Mouse (Mus musculus) liver, embryonic 12.5 days (tissue): Measurements from ENCODE around the gene Tnfaip3. TPM values are rescaled to one million over a fixed set of nuclear protein-coding genes. Genes with fewer than 3 reads are reported as not detected.

Experiments used
- ATAC-seq: fragments of 200-750 bp; cut with Nextera tagmentation; 2 replicates; pipeline ENCODE4 v1.8.0; 2017; ENCODE audit warnings: moderate number of reproducible peaks, mild to moderate bottlenecking, moderate library complexity
- H3K27ac ChIP-seq: fragments of 300-500 bp; sonication (generic); 2 replicates; pipeline ENCODE4 v1.5.1; 2016; ENCODE audit warnings: mild to moderate bottlenecking
- H3K27me3 ChIP-seq: fragments of 300-500 bp; sonication (generic); replicated peaks from 2 replicates; pipeline ENCODE4 v1.6.1; 2016; ENCODE audit warnings: mild to moderate bottlenecking, moderate library complexity
- H3K36me3 ChIP-seq: fragments of 300-500 bp; sonication (generic); 2 replicates; pipeline ENCODE4 v1.6.1; 2016; ENCODE audit warnings: mild to moderate bottlenecking, moderate library complexity
- H3K4me1 ChIP-seq: fragments of 300-500 bp; sonication (generic); 2 replicates; pipeline ENCODE4 v1.6.1; 2016
- H3K4me2 ChIP-seq: fragments of 300-500 bp; sonication (generic); 2 replicates; pipeline ENCODE4 v1.6.1; 2016; ENCODE audit warnings: mild to moderate bottlenecking, moderate library complexity
- H3K4me3 ChIP-seq: fragments of 300-500 bp; sonication (generic); 2 replicates; pipeline ENCODE4 v1.5.1; 2016; ENCODE audit warnings: mild to moderate bottlenecking, moderate library complexity
- H3K9ac ChIP-seq: fragments of 300-500 bp; sonication (generic); 2 replicates; pipeline ENCODE4 v1.6.1; 2016; ENCODE audit warnings: mild to moderate bottlenecking, moderate library complexity
- H3K9me3 ChIP-seq: fragments of 300-500 bp; sonication (generic); replicated peaks from 2 replicates; pipeline ENCODE4 v1.6.1; 2016; ENCODE audit warnings: mild to moderate bottlenecking, moderate library complexity
- WGBS: fragments of 180-500 bp; shearing (Covaris S2); methylation state at CpG from one replicate; pipeline ENCODE4 v1.1.7; 2016; ENCODE audit not compliant: insufficient replicate concordance; 5-methylcytosine and 5-hydroxymethylcytosine counted together
- polyA plus RNA-seq: library from polyadenylated mRNA; unstranded; fragments of >200 nt; fragmentation: Nextera tagmentation; extraction: Ambion mirVana; gene quantifications from 2 replicates; pipeline ENCODE4 v1.2.1, GENCODE M21; 2016

The Tnfaip3 gene
- polyA plus RNA-seq: 0.80 and 1.2 TPM in 2 replicates

DNA sequence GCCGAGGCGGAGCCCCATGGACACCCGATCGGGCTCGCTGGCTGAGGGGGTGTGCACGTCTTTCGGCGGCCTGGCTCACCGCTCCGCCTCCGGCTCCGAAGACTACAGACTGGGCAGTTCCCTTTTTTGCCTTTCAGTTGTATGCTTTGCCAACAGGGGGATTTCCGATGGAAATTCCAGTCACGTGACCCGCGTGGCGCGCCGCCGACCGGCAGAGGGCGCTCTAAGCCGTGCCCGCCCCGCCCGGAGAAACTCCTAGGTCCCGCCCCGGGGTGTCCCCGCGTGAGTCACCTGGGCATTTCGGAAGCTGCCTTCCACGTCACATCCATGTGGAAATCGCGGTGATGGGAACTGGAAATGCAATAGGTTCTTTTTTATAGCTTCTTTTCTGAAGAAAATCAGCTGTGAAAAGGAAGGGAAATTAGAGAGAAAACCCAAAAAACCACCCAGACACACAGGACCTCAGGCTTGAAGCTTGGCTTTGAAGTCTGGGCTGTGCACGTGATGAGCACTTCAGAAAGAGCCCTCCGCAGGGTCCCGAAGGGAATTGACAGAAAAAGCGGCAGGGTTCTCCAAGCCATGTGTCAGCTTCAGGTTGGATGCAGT lies at the start of gene Tnfaip3:
Gene Tnfaip3 (minus strand): TSS at position 401 of the 606 bp plus-strand sequence.
- peaks cover 23% of the 10 kb centered on the region for H3K4me1 ChIP-seq
- no peaks in the 10 kb centered on the region for H3K9me3 ChIP-seq
- peak within 1 kb of the TSS; percentile 77 for H3K9ac ChIP-seq
- peak within 1 kb of the TSS; percentile 69 for H3K27ac ChIP-seq
- under 1% methylated on average over 38 of the region's 38 CpGs for WGBS
- no peaks in the 10 kb centered on the region for H3K36me3 ChIP-seq
- H3K27me3 ChIP-seq: no peaks in the 10 kb centered on the region; the same call in 1 of the 2 replicates
- peak within 1 kb of the TSS; percentile 98 for H3K4me2 ChIP-seq
- H3K4me3 ChIP-seq: peak within 1 kb of the TSS; percentile 73
- peak; percentile 85 for ATAC-seq

GRCm38 (mm10) chr10:19064651-19065601 lies 49.5 kb upstream of the Tnfaip3 start:
- WGBS: 29% methylated on average over 6 of the region's 6 CpGs

DNA sequence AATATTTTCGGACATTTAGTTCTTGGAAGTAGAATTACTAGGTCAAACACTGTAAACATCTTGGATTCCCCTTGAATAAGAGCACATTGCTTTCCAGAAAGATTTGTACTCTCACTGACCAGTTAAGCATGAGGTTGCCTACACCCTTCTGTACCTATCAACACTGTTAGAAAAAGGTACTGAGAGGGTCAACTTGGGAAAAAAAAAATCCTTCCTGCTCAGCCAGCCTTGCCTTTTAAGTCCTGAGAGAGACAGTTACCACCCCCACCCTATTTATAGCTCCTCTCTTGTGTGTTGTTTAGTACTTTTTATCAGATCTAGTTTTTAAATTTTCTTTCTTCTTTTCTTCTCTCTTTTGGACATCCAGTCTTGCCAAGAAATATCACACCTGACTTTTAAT lies 48.2 kb upstream of the Tnfaip3 start:
- no peak for ATAC-seq
- WGBS: 38% methylated on average over 1 of the region's 1 CpGs
- no peaks in the 10 kb centered on the region for H3K36me3 ChIP-seq
- no peaks in the 10 kb centered on the region for H3K9me3 ChIP-seq
- H3K27ac ChIP-seq: no peak overlapping the region
- no peak overlapping the region for H3K4me2 ChIP-seq
- H3K4me3 ChIP-seq: no peak overlapping the region
- H3K27me3 ChIP-seq: no peaks in the 10 kb centered on the region
- H3K4me1 ChIP-seq: peaks cover 52% of the 10 kb centered on the region
- H3K9ac ChIP-seq: no peak overlapping the region

More at GRCm38 (mm10) chr10:19064651-19065601, 49.5 kb upstream of the Tnfaip3 start:
- Histone ChIP-seq H3K4me2 (no peak overlapping the region), H3K27me3 (no peaks in the 10 kb centered on the region), H3K9ac (no peak overlapping the region), H3K4me1 (peaks cover 52% of the 10 kb centered on the region), H3K27ac (0 out of 2 replicates have a peak overlapping the region, but pooled peaks have one; percentile 30), H3K4me3 (no peak overlapping the region), H3K9me3 (no peaks in the 10 kb centered on the region), H3K36me3 (no peaks in the 10 kb centered on the region)
- ATAC-seq: peak; percentile 48; the same call in 1 of the 2 replicates

DNA sequence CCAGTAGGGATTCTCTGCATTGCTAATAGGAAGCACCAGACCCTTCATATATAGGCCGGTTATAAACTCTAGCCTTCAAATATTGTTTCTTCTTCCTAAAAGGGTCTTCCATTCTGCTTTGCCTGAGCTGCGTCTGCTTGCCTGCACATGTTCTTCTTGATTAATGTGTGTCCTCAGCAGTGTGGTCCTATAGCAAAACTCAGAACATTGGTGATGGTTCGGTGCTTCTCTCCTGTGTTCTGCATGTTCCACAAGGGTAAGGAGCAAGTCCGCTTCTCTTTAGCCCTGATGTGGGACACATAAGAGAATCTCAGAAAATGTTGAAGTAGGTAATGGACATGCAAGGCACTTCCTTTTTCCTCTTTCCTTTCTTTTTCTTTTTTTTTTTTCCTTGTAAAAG lies 47.8 kb upstream of the Tnfaip3 start:
- Histone ChIP-seq H3K4me3 (no peak overlapping the region), H3K4me2 (peak overlapping the region; percentile 40), H3K27me3 (no peaks in the 10 kb centered on the region), H3K9me3 (no peaks in the 10 kb centered on the region), H3K36me3 (no peaks in the 10 kb centered on the region), H3K4me1 (peaks cover 52% of the 10 kb centered on the region), H3K27ac (peak overlapping the region; percentile 72; the same call in 1 of the 2 replicates), H3K9ac (no peak overlapping the region)
- WGBS: 55% methylated on average over 4 of the region's 4 CpGs
- no peak for ATAC-seq

GRCm38 (mm10) chr10:19062098-19062905 lies 46.8 kb upstream of the Tnfaip3 start:
- Histone ChIP-seq H3K4me1 (peaks cover 49% of the 10 kb centered on the region), H3K36me3 (no peaks in the 10 kb centered on the region), H3K27ac (peak overlapping the region; percentile 72), H3K9ac (no peak overlapping the region), H3K27me3 (no peaks in the 10 kb centered on the region), H3K4me3 (no peak overlapping the region), H3K4me2 (peak overlapping the region; percentile 40), H3K9me3 (no peaks in the 10 kb centered on the region)
- WGBS: 18% methylated on average over 15 of the region's 15 CpGs
- peak; percentile 57; the same call in 1 of the 2 replicates for ATAC-seq

DNA sequence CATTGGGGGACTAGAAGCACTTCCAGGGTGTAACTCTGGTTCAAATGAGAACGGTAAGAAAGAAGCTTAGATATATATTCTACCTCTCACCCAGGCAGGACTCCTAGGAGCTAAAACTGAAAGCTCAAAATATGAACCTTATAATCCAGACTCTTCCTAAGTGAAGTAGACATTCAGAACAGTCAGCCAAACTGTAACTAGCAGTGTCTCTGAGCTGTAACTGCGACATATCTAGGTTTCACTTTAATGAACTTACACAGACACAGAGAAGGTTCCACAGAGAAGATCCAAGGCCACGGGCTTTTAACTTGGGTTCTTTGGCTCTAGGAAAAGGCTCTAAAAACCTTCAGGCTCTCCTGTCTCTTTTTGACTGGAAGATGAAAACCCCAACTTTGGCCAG lies 45.7 kb upstream of the Tnfaip3 start:
- 71% methylated on average over 3 of the region's 3 CpGs for WGBS
- no peaks in the 10 kb centered on the region for H3K9me3 ChIP-seq

GRCm38 (mm10) chr10:19053524-19053923 lies 38.1 kb upstream of the Tnfaip3 start:
- no peak overlapping the region for H3K4me3 ChIP-seq
- no peaks in the 10 kb centered on the region for H3K9me3 ChIP-seq
- WGBS: 61% methylated on average over 1 of the region's 1 CpGs

More for the DNA sequence above, 45.7 kb upstream of the Tnfaip3 start:
- Histone ChIP-seq H3K27me3 (no peaks in the 10 kb centered on the region), H3K4me2 (no peak overlapping the region), H3K27ac (no peak overlapping the region), H3K36me3 (no peaks in the 10 kb centered on the region), H3K4me3 (no peak overlapping the region), H3K9ac (no peak overlapping the region), H3K4me1 (peaks cover 38% of the 10 kb centered on the region)
- no peak for ATAC-seq

GRCm38 (mm10) chr10:19045986-19046385 lies 30.5 kb upstream of the Tnfaip3 start:
- H3K9ac ChIP-seq: no peak overlapping the region
- H3K4me2 ChIP-seq: no peak overlapping the region
- 27% methylated on average over 2 of the region's 2 CpGs for WGBS
- no peaks in the 10 kb centered on the region for H3K27me3 ChIP-seq
- H3K4me1 ChIP-seq: no peaks in the 10 kb centered on the region
- H3K4me3 ChIP-seq: no peak overlapping the region
- no peaks in the 10 kb centered on the region for H3K36me3 ChIP-seq
- ATAC-seq: no peak
- H3K9me3 ChIP-seq: no peaks in the 10 kb centered on the region
- H3K27ac ChIP-seq: no peak overlapping the region

More at GRCm38 (mm10) chr10:19053524-19053923, 38.1 kb upstream of the Tnfaip3 start:
- no peak overlapping the region for H3K4me2 ChIP-seq
- H3K27me3 ChIP-seq: no peaks in the 10 kb centered on the region
- ATAC-seq: no peak
- no peaks in the 10 kb centered on the region for H3K36me3 ChIP-seq
- no peak overlapping the region for H3K9ac ChIP-seq
- no peaks in the 10 kb centered on the region for H3K4me1 ChIP-seq
- no peak overlapping the region for H3K27ac ChIP-seq

DNA sequence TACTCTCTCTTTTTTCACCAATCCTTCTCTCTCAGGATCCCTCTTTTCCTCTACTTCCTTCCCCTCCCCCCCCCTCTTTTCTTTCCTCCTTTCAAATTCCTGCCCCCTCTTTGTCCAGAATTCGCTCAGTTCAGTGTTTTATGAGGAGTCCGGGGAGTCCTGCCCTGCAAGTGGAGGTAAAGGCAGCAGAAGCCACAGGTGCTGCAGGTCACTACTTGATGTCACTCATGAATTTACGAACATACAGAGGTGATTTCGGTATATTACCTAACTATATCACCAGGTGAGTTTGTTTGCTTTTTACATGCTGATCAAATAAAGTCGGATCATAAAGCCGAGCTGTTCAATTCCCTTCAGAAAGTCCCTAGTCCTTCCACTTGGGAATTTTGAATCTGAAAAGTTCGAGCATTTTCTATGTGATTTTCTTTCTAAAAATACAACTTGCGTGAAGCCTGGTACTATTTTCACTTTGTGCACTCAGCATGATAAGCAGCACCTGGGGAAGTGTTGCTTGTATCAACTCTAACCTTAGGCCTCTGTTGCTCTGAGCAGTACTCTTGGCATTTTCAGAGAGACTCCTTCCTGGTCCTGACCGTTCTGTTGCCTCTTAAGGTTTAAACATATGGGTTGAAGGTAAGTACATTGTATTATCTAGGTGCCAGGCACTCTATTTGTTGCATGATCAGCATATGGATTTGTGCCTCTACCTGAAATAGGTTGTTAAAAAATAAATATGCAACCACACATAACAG lies 29.5 kb upstream of the Tnfaip3 start:
- ATAC-seq: no peak
- Histone ChIP-seq H3K9ac (no peak overlapping the region), H3K4me3 (no peak overlapping the region), H3K36me3 (no peaks in the 10 kb centered on the region), H3K4me1 (no peaks in the 10 kb centered on the region), H3K9me3 (no peaks in the 10 kb centered on the region), H3K27ac (no peak overlapping the region), H3K4me2 (no peak overlapping the region), H3K27me3 (no peaks in the 10 kb centered on the region)
- 73% methylated on average over 9 of the region's 9 CpGs for WGBS

DNA sequence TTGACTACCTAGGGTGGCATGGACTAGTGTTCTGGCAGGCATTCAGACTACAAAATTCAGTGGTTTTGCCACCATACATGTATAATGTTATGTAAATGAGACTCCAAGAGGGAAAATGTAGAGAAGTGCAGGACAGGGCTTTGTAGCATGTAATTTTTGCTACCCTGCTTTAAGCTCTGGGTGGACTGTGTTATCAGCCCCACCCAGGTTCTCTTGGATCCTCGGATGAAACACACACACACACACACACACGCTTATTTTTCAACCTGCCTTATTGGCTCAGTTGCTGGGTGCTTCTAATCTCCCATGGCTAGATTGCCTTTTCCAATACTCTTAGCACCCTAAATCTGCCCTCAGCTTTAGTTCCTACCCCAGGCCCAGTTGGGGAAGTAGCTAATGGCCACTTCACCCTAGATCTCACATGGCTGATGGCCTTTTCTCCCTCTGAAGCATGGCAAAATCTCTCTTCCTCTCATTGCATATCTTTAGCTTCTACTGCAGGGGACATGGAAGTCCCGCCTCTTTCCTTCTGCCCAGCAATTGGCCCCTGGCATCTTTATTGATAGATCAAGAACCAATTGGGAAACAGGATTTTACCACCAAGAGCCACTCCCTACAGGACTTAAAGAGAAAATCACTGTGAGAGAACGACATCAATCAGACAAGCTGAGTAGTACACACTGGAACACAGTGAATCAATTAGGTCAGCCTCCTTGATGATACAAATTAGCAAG lies 28.2 kb upstream of the Tnfaip3 start:
- ATAC-seq: no peak
- no peaks in the 10 kb centered on the region for H3K4me1 ChIP-seq
- H3K4me2 ChIP-seq: 0 out of 2 replicates have a peak overlapping the region, but pooled peaks have one; percentile 4
- no peak overlapping the region for H3K9ac ChIP-seq
- H3K36me3 ChIP-seq: no peaks in the 10 kb centered on the region
- H3K27me3 ChIP-seq: no peaks in the 10 kb centered on the region
- no peak overlapping the region for H3K4me3 ChIP-seq
- no peaks in the 10 kb centered on the region for H3K9me3 ChIP-seq
- H3K27ac ChIP-seq: no peak overlapping the region
- 31% methylated on average over 4 of the region's 4 CpGs for WGBS
